Mouse (Mus musculus) embryonic fibroblast, embryonic 13.5 days (primary cell): ENCODE results near the gene BC048403.

Experiments used
- CTCF ChIP-seq: IDR thresholded peaks from 2 replicates; pipeline ENCODE4 v1.5.1; 2011; ENCODE audit warnings: mild to moderate bottlenecking, control low read depth, low read length, moderate library complexity, borderline replicate concordance; ENCODE audit not compliant: insufficient read depth
- POLR2A ChIP-seq: IDR thresholded peaks from 2 replicates; pipeline ENCODE4 v1.6.1; 2011; ENCODE audit warnings: low read depth, mild to moderate bottlenecking, control low read depth, low read length, moderate library complexity

GRCm38 (mm10) chr10:121739548-121740505 is at the start of gene BC048403:
- TF ChIP-seq CTCF: no peak
- TF ChIP-seq POLR2A: peak; percentile 75
